Mouse (Mus musculus): ENCODE data around the gene Map2k2.

GRCm38 (mm10) chr10:81057406-81058130 lies 48.1 kb upstream of the Map2k2 start:
- no peak for TF ChIP-seq CTCF (IDR thresholded peaks at IDR 0.05; ENCODE audit: low read depth, low read length)
- no peak for TF ChIP-seq TAL1 (conservative IDR thresholded peaks at IDR 0.05; ENCODE audit: low read depth, low read length)
- TF ChIP-seq GATA1 (IDR thresholded peaks at IDR 0.05; ENCODE audit: borderline replicate concordance, low read length) = no peak
- no peak for TF ChIP-seq GATA2 (IDR thresholded peaks at IDR 0.05; ENCODE audit: borderline replicate concordance, low read depth, low read length)
